Mouse (Mus musculus) gonadal fat pad, adult 2 months (tissue): Measurements from ENCODE around the gene Eno4. TPM values are rescaled to one million over a fixed set of nuclear protein-coding genes. Genes with fewer than 3 reads are reported as not detected.

Experiments
- DNase-seq: peaks from one replicate; pipeline ENCODE4 v3.0.0-alpha.2; 2012; ENCODE audit warnings: low read depth
- polyA plus RNA-seq: library from polyadenylated mRNA; depleted of rRNA; stranded (reverse); fragments of >200 nt; gene quantifications from 2 replicates; pipeline ENCODE4 v1.2.3, GENCODE M21; 2012; rRNA removed

Gene Eno4
- polyA plus RNA-seq, 1 experiment: 0.58 TPM

DNA sequence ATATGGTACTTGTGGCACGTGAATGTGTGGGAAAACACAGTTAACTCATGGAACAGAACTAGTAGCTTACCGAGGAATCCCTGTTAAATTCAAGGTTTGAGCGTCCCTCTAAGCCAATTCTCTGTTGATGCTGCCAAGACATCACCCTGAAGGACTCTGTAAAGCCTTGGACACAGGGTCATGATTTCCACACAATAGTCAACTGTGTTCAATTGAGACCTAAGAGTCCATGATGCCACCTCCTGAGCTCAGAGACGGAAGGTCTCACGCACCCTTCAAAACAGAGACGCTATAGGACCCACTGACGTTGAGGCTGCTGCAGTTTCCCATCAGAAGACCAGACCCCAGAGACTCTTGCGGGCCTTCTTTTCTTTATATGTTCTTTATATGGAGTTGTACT lies 30.9 kb downstream of the Eno4 start:
- DNase-seq: no peak

- no peak for DNase-seq
Observed at GRCm38 (mm10) chr19:58975216-58975863, 32.1 kb downstream of the Eno4 start.

DNA sequence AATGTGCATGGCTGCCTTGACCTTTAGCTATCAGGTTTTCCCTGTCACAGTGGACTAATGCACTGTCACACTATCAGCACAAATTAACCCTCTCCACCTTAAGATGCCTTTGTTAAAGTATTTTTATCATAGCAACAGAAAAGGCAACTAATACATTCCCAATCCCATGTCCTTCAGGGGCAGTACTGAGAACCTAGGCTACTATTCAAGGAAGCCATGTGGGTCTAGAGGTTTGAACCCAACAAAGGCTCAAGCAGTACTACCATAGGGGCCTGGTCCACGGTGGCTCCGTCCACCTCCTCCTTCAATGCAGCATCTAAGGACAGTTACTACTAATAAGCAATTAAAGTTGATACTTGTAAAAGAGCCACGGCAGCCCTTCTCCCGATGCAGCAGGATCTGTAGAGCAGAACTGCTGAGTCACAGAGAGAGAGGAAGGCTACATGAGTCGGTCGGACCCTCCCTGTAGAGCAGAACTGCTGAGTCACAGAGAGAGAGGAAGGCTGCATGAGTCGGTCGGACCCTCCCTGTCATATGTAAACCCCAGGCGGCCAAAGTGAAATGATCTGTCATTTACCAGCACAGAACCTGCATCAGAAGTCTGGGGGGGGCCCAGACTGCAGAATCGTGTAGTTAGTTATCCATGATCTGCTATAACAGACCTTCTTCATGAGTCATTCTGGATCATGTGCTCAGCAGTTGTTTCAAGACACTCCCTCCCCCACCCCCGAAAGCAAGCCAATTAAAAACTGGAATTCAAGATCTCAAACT lies 35.4 kb downstream of the Eno4 start:
- no peak for DNase-seq

DNA sequence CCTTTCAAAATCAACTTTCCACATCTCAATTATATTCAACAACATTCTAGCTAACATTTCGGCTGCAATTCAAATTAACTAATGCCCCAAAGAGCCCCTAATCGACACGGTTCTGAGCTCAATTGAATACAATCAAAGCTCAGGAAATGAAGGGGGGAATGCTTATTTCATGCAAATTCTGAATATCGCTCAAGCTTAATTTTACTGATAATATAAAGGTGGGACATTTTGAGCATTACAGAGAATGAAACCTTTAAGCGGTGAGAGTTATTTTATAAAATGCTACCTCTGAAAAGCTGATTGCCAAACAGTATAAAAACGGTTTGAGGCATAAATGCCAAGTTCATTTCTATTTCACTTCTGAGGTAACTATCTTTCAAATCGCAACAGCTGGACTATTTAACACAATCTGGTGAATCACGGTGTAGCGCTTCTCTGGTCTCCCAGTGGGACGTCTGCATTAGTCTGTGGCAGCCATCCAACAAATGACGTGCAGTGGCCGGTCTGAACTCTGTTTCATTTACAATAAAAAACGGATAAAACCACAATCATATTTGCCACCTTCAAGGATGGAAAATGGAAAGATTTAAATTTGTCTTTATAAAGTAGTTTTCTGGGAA lies 36.3 kb downstream of the Eno4 start:
- DNase-seq: no peak

DNA sequence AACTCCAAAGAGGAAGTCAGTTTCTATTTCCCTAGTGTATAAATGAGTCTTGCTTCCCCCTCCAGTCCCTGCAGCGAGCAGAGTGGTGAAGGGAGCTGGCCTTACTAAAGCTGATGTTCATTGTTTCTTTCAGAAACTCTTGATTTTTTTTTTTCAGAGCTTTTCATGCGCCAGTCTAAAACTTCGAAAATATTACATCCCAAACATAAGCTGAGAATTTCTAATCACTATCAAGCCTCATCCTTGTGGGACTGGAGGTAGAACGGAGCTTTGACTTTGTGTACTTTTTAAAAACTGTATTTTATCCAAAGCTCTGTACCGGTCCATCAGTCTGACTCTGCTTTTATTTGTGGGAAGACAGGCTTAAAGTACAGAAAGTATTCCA lies 36.8 kb downstream of the Eno4 start:
- DNase-seq: no peak

DNA sequence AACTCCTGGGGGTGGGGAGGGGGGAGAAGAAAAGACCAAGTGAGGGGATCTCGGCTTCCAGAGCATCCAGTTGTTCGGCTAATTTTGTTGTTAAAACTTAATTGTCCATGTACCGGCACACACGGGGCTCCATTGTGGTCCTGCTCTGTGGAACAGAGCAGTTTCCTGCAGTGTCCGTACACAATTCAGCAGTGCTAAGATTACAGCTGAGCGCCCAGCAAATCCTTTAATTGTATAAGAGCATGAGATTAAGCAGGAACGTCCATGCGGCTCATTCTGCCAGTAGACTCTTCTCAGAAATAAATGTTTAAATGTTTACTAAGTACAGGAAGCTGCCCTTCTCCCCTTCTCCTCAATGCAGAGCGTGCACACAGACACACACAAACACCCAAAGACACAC lies 38.3 kb downstream of the Eno4 start:
- no peak for DNase-seq

DNA sequence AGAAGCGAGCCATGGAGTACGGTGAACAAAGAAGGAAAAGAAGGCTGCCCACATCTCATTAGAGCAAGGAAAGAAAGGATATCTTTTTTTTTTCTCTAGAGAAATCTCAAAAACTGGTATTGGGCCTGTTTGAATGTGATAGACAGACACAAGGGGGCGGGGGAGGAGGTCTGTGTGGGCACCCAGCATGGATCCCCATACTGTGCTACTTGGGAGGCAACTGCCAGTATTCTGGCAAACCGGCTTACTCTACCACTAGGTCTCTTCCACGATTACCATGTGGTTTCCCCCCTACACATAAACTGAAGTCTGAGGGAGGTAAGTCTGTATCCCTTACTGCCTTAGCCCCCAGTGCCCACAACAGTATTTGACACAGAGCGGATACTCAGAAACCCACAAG lies 59.6 kb downstream of the Eno4 start:
- no peak for DNase-seq

- no peak for DNase-seq
Observed at GRCm38 (mm10) chr19:59006577-59007340, 63.5 kb downstream of the Eno4 start.

GRCm38 (mm10) chr19:59010802-59011201 lies 67.6 kb downstream of the Eno4 start:
- peak; percentile 9 for DNase-seq

Other genes with a start within 250 kb of the Eno4 start
- 0.18 and 0.31 TPM in 2 replicates for gene Pnliprp1, start 214.5 kb upstream of the Eno4 start, polyA plus RNA-seq
- gene Pnliprp2, start 183.7 kb upstream of the Eno4 start, polyA plus RNA-seq: 0.08 TPM in 2 replicates
- gene 1700019N19Rik, start 149.0 kb upstream of the Eno4 start, polyA plus RNA-seq: 0.97 and 1.6 TPM in 2 replicates
- gene Hspa12a, start 229 bp downstream of the Eno4 start, polyA plus RNA-seq: 26.1 and 45.6 TPM in 2 replicates
- gene Shtn1, start 132.7 kb downstream of the Eno4 start, polyA plus RNA-seq: 2.4 and 2.8 TPM in 2 replicates
- gene Vax1, start 226.6 kb downstream of the Eno4 start, polyA plus RNA-seq: not detected in 2 replicates